Mouse (Mus musculus) embryo, embryonic 10.5 days (tissue): ENCODE results near the gene Usp2.

Experiments used
- DNase-seq: peaks from one replicate; pipeline ENCODE4 v3.0.0-alpha.2; 2015; ENCODE audit warnings: low spot score

Gene Usp2

DNA sequence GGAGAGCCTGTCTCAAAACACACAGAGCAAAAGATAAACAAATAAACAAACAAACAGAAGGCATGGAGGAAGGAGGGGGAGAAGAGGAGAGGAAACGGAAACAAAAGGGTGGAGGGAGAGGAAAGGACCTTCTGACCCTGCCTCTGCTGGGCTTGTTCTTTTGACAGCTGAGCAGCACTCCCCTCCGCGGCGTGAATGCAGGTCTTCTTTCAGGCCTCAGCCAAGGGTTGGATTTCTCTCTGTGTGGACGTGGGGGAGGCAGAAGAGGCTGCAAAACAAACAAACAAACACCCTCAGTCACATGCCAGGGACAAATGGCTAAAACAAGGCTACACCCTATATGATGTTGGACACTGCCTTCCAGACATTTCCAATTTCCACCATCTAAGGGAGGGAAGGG is 58.2 kb downstream of the Usp2 start:
- no peak for DNase-seq

DNA sequence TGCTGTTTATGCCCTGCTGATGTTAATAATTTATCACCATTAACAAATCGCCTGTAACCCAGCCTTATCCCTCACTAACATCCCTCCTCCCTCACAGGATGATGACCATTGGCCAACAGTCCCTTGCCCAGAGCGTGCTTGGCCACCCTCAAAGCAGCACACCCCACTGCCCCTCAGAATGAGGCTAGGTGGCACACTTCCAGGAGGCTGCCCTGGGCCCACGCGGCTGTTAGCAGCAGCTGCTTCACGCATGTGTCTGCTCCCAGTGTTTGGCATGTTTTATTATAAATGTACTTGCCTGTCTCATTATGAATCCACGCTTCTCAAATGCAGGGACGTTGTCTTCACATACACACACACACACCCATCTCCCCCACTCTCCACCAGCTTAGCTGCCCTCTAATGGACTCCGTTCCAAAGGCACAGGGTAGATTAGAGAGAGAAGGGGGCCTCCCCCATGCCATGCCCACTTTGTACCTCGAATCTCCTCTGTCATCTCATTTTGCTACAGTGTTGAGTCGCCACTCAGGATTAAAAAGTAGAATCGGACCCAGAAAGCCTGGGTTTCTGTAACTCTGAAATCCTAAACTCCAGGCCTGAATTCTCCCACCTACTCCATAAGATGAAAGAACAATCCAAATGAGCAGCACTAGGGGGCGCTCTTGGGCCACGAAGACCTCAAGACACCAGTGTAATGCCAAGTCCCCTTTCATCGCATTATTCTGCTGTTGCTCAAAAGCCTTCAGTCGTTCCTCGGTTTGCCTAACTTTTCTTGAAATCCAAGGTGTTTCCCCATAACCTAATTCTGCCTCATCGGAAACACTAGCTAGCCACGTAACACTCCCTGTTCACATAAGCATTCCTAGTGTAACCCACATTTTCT is 59.0 kb downstream of the Usp2 start:
- peak; percentile 96 for DNase-seq

DNA sequence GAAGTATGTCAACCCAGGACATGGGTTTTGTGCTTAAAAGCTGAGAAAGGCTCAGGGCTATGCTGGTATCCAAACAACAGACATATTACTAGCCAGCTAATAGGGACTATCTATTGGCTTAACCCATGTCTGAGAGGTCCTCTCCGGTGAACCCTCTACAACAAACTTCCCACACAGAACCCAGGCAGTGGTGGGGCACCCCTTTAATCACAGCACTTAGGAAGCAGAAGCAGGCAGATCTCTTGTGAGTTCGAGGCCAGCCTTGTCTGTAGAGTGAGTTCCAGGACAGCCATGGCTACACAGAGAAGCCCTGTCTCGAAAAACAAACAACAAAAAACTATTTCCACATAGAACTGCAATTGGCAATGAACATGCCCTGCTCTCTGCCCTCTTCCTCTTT is 59.9 kb downstream of the Usp2 start:
- DNase-seq = no peak

DNA sequence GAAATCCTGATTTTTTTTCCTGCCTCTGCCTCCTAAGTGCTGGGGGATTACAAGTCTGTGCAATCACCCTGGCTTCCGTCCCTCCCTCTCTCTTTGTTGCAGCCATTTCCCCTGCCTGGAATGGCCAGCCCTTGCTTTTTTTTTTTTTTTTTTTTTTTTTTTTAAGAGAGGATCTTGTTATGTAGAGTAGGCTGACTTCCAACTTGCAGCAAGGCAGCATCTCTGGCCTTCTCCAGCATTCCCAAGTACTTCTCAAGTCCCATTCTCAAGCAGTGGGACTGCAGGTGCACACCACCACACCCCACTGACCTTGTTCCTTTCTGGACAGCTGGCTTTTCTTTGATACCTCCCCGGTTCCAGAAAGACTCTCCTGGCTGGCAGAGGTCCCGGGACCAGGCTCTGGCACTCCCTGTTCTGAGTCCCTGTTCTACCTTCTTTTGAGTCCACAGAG is 60.6 kb downstream of the Usp2 start:
- DNase-seq = no peak

DNA sequence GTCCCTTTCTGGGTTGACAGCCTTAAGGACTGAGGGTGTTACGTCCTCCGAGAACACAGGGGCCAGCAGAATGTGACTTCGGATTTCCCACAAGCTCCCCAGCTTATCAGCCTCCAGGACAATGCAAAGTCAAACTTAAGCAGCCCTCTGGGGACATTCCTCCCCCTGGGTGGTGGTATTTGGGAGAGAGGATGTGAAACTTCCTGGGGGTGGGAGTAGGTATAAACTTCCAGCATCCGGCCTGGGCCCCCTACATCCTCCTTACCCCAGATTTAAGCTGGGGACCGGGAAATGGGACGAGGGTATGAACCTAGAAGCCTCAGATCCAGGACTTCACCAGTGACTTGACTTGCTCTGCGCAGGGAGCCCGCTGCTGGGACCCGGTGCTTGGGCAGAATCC is 62.8 kb downstream of the Usp2 start:
- DNase-seq = no peak

DNA sequence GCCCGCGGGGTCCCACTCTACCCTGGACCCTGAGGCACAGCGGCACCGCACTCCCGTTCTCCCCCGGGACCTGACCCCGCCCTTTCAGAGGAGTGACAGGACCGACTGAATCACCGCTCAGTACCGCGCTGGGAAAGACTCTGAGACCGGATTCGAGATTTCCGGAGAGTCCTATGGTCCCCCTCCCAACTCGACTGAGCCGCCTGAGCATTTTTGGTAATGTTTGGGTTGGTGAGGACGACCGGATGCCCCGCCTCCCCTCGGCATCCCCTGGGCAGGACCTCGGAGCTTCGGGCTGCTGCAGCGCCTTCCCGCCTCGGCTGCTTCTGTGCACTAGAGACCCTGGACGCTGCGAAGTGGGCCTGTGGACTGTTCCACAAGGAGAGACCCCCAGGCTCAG is 63.2 kb downstream of the Usp2 start:
- peak; percentile 86 for DNase-seq

DNA sequence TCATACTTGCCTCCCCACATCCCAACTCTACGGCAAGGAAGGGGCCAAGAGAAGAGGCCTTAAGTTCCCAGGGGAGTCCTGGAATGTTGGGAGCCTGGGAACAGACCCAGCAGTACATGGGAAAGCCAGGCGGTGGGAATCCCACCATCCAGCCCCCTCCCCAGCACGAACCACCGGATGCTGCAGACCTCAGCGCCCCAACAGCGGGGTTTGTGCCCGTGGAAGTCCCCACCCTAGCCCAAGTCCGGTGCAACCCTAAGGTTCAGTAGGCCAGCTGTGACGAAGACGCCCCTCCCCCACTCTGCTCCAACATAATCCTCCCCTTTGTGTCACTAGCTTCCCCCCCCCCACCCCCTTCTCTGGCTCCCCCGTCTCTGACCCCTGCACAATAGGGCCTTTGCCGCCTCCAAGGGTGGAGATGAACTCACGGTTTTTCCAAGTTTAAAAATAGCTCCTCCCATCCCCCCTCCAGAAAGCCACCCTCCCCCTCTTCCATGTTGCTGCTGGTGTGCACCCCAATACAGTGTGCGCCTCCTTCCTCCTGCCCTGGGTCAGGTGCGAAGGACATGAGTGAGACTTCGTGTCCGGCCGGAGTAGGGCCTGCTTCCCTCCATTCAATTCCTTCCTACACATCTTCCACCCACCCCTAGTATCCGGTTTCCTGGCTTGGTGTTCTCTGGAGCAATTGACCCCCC is 63.9 kb downstream of the Usp2 start:
- peak; percentile 80 for DNase-seq

DNA sequence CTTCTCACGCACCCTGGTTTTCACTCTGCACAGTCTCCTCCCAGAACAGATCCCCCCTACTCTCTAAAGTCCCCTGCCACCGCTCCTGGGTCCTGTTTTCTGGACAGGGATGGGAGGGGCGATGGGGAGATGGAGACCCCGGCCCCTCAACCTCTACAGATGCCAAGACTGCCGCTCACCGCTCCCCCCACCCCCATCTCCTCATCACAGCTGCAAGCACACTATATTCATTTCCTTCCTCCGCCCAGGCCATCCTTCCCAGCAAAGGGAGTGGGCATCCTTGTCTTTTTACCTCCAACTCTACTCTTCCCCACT is 64.4 kb downstream of the Usp2 start:
- no peak for DNase-seq

DNA sequence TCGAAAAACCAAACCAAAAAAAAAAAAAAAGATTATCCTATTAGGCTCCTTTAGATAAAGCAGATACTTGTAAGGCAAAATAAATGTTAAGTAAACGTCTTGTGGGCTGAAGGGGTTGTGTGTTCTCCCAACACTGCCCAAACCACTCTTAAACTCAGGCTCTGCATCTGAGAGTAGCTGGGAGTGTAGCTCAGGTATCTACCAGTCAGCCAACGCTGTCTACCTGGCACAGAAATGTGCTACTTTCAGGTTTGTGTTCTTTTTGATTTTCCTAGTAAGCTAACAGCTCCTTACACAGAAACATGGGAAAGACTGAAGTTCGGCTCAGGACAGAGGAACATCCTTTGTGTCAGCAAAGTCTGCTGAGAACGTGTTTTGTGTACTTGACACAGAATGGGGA is 65.4 kb downstream of the Usp2 start:
- no peak for DNase-seq

DNA sequence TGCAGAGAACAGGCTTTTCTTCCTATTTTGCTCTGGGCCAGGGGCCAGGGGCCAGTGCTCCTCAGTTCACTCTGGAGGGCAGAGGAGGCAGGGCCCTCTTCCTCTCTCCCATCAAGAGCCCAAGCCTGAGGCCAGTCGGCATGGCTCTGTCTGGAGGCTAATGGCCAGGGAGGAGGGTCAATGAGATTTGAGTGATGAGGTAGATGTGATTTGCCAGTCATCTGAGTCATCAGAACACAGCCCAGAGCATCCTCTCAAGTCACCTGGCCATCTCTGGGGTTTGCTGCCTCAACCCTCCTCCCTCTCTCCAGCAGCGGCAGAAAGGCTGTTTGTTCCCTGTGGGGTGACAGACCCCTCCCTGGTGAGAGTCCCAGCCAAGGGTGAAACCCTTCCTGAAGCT is 66.5 kb downstream of the Usp2 start:
- DNase-seq = no peak

DNA sequence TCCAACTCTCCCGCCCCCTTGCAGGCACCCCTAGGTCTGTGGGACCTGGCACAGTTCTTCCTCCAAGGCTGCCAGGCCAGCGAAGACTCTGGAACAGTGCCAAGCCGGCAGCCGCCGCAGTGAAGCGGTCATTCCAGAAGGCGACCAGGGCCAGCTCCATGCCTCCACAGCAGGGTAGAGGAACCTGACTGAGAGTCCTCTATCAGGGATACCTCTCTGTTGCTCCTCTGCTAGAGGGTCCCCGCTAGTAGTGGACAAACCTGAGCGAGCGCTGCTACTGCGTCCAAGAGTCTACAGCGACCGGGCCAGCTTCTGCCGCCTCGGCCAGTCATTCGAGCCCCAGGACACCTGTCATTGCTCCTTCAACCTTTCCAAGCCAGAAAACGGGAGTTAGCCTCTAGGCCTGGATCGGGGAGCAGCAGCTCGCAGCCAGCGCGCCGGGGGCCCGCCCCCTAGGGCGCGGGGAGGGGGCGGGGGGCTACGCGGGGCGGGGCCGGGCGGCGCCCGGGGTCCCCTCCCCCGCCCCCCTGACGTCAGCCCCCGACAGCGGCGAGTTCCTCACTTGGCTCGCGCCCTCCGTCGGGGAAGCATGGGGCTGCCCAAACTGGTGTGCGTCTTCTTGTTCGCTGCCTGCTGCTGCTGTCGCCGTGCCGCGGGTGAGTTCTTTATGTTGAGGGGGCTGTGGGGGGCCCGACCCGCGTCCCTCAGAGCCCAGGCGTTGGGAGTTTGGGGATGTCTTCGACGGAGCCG is 67.5 kb downstream of the Usp2 start, which contains the start of gene Mcam:
TSS of gene Mcam (plus strand) at position 369 of the 750 bp plus-strand sequence.
- peak; percentile 71 for DNase-seq

DNA sequence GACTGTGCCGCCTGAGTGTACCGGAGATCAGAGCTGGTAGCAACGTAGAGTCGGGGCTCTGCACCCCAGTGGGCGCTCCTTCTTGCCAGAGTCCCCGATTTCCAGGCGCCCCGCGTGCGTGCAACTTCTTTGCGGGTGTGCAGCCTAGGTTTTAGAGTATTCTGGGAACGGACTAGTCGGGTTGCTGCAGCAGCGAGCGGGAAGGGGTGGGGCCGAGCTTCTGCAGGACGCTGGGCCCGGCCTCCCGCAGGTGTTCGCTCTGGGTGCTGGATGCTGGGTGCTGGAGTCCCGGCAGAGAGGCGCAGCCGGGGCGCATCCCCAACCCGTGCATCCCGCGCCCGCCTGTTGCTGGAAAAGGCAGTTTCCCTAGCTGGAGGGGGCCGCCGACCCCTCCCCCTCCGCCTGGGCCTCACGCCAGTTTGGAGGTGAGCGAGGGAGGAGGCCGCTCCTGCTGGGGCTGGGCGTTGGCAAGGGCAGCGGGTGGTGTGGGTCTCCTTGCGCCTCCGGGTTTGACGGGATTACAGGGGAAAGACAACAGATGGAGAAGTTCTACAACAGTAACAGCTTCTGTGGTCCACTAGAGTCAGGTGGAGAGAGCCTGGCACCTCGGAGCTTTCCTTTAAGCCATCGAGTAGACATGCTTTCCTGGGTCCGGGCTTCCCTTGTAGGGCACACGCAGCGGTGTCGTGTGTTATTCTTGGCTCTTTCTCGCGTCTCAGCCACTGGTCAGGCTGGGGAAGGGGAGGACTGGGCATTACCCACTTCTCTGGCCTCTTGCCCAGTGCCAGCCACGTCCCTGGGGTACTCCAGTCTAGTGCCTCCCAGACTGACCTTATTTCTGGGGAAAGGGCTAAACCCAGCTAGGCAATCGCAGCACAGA is 68.3 kb downstream of the Usp2 start:
- DNase-seq = no peak

DNA sequence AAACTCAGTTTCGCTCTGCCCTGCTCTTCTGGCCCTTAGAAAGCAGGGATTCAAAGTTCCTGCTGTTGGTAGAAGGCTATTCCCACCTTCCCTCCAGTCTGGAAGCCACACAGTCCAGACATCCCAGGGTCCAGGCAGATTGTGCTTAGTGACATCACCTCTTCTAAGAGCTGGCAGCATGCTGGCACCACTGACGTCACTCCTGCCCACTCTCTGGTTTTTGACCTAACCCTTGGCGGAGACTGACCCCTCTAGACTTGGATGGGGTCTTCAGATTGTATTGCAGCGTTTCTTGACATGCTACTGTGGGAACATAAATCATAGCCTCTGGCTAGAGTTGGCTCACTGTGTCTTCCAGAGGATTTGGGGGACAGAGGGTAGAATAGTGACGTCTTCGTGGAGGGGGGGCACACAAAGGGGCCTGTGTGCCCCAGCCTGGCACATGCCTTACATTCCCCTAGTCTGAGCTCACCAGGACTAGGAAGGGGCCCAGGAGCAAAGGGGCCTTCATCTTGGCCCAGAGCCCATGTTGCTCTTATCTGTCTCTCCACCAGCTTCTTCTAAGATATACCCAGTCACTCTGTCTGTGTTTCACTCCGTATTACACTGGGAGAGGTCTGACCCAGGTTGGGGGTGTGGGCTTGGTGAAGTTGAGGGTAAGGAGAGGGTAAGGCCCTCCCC is 69.0 kb downstream of the Usp2 start:
- DNase-seq = no peak

DNA sequence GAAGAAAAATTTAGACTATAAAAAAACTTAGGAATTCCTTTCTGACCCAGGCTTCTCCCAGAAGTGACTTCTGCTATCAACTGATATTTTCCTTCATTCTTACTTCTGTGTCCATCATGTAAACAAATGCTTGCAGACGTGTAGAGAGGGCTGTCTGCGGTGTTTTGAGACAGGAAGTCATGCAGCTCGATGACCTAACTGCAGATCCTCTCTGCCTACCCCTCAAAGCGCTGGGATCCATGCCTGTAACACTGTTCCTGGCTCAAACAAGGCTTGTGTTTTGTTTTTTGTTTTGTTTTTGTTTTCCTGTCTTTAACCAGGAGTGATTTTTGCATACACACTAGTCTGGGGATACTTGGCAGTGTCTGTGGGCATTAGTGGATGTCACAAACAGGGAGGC is 71.0 kb downstream of the Usp2 start:
- no peak for DNase-seq

DNA sequence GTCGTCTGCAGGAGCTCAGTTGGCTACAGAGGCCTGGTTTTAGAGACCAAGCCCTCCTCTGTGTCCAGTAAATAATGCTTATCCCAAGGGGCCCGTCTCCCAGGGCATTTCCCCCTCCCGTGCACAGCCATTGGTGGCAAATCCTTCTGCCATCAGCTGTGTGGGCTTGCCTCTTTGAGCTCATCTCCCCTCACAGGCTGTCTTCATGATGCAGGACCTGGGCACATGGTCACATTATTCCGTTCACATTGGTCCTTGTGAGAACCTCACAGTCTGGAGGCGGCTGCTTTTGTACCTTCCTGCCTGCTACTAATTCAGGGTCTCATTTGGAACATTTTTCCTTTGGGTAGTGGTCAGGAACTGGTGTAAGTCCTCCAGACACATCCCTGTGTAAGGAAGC is 75.1 kb downstream of the Usp2 start:
- no peak for DNase-seq

DNA sequence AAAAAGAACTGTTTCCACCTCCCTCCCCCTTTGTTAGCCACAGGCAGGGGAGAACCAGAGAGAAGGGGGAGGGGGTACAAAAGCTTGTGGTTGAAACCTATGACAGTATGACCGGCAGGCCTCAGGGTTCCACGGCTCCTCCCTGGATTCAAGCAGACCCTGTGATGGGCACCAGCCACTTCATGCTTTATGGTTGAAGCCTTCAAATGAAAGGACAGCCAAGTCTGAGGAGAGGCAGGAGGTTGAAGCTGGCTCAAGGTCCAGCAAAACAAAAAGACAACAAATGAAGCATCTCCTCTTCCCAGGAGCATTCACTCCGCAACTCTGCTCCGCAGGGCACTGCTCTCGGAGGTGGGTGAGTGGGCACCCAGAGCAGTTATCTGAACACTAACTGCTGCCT is 76.6 kb downstream of the Usp2 start:
- DNase-seq = no peak

DNA sequence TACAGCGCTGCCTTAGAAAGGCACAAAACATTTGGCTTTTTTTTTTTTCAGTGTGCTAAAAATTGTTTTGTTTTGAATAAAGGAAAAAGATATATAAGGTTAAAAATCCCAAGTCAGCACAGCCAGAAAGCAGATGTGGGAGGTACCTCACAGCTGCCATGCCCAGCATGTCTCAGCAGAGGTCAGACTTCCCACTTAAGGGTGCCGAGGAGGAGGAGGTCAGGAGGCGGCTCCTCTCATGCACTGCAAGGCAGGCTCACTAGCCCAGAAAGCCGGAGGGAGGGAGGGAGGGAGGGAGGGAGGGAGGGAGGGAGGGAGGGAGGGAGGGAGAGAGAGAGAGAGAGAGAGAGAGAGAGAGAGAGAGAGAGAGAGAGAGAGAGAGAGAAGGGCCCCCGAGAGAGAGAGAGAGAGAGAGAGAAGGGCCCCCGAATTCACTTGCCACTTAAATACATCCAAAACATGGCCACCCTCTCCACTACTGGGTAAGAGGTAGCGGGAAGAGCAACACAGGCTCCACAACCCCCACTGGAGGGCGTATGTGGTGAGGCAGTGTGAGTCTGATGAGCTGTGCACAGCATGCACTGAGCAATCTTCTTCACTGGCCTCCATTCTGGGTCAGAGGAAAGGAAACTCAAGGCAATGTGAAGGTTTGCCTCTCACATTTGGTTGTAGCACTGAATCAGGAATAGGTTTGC is 77.3 kb downstream of the Usp2 start:
- DNase-seq = peak; percentile 51

DNA sequence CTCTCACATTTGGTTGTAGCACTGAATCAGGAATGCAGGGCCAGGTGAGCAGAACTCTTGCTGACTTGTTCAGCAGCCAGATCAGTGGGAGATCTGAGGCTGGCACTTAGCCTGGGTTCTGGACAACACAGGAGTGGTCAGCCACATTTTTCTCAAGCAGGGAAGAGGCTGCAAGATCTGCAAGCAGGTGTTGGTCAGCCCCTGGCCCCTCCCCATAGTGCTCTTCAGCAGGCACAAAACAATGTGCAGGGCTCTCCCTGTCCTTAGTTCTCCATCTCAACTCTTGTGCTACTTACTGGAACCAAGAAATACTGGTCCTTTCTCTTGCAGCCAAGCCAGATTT is 77.9 kb downstream of the Usp2 start:
- no peak for DNase-seq
